Mouse (Mus musculus) frontal cortex, postnatal 36 days (tissue): ENCODE results near the gene Emc9.

Experiments used
- DNase-seq, 2 experiments: peaks; one replicate each; pipeline ENCODE4 v3.0.0; 2022; ENCODE audit warnings: low spot score in 2 of 2

Emc9 gene

GRCm38 (mm10) chr14:55590748-55591330 lies 5.7 kb upstream of the Emc9 start, which contains the start of gene Psme2:
Gene Psme2 (minus strand): TSS chr14:55591113.
- peak; percentile 90 to 93 for DNase-seq

- no peak for DNase-seq
Measured at GRCm38 (mm10) chr14:55589771-55590448, 4.8 kb upstream of the Emc9 start.

GRCm38 (mm10) chr14:55589271-55589670 lies 4.2 kb upstream of the Emc9 start:
- DNase-seq = no peak

DNA sequence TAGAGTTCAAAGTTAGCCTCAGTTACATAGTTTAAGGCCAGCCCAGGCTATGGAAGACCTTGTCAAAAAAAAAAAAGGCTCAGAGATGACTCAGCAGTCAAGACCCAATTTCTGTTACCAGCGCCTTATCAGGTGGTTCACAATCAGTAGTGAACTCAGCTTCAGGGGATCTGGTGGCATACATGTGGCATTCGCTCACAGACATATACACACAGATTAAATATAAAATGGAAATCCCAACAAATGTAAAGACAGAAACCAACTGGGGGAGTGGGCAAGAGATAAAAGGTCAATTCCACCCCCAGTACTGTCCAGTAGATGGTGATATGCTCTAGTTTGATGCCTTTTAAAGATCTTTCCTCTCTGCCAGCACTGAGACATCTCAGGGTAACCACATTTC lies 1.0 kb upstream of the Emc9 start:
- DNase-seq = no peak

- DNase-seq = no peak
Measured at GRCm38 (mm10) chr14:55585566-55585960, 461 bp upstream of the Emc9 start.

DNA sequence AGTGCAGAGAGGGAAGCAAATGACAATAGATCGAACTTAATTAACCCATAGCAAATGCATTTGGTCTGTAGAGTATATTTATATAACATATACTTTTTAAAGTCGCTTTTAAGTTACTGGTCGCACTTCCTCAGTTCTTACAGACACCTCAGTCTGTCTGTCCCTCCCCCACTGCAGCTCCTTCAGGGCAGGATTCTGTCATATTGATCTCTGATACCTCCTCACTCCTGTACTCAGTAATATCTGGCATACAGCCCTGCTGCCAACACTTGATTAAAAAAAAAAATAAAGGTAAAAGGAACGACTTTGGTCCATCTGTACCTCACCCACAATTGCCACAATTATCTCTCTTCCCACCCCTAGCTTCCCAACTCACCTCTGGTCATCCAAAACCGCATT lies 800 bp downstream of the Emc9 start:
- no peak for DNase-seq

- DNase-seq = no peak
Measured at GRCm38 (mm10) chr14:55581981-55582681, 3.0 kb downstream of the Emc9 start.

DNA sequence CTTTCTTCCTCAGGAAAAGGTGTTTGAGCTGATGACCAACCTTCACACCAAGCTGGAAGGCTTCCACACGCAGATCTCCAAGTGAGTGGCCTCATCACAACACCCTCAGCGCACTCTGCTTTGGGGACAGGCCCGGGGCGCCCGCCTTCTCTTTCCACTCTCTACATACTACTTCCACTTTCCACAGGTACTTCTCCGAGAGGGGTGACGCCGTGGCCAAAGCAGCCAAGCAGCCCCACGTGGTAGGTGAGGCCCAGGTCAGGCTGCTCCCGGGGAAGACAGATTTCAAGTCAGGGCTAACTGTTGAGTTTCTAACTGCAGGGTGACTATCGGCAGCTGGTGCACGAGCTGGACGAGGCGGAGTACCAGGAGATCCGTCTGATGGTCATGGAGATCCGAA lies 4.4 kb downstream of the Emc9 start:
- DNase-seq = no peak

DNA sequence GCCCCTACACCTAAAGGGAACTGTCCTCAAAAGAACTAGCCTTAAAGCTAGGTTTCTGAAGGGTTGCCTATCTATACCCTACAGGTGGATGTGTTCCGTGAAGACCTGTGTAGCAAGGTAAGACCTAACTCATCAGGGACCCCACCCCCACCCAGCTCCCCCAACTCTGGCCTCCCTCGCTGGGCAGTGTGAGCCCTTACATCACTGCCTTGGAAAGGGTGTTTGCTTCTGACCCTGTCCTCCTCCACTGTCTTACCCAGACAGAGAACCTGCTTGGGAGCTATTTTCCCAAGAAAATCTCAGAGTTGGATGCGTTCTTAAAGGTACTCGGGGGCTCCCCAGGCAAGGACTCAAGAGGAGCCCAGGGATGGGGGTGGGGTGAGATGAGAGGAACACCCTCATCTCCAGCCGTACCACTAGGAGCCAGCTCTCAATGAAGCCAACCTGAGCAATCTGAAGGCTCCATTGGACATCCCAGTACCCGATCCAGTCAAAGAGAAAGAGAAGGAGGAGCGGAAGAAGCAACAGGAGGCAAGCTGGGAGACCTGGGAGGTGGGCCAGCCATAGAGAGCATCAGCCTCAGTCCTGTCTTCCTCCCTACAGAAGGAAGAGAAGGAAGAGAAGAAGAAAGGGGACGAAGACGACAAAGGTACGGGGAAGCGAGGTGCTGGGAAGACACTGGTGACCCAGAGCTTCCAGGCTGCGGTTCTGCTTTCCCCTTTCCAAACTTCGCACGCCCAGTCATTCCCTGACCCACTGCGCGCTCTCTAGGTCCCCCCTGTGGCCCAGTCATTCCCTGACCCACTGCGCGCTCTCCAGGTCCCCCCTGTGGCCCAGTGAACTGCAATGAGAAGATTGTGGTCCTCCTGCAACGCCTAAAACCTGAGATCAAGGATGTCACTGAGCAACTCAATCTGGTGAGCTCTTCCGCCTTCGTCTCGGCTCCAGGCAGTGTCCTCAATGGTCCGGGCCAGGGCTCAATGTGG lies 5.3 kb downstream of the Emc9 start:
- no peak for DNase-seq

DNA sequence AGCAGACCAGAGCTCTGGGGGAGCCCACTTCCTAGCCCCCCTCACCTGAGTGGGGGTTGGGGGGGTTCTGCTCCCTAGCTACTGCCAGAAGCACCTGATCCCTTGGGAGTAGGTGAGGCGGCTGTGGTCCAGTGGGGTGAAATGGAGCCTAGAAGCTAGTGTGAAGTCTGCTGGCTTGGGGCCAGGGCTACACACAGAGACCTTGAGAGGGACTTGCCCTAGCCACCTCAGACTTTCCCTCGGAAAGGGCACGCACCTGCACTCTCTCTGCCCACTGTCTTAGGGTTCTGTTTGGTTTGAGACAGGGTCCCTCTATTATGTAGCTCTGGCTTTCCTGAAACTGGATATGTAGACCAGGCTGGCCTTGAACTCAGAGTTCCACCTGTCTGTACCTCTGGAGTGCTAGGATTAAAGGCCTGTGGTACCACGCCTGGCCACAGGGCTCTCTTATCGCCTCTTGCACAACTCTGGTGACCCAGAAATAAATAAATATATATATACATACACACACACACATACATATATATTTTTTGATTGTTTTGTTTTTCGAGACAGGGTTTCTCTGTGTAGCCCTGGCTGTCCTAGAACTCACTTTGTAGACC lies 6.3 kb downstream of the Emc9 start:
- peak in 1 of 2 experiments; percentile 24 for DNase-seq

GRCm38 (mm10) chr14:55577871-55578667 lies 7.0 kb downstream of the Emc9 start, which contains the start of gene Psme1:
Gene Psme1 (plus strand): TSS chr14:55578123.
- DNase-seq = peak; percentile 62 to 69

- no peak for DNase-seq
Measured at GRCm38 (mm10) chr14:55576376-55576775, 8.7 kb downstream of the Emc9 start.

DNA sequence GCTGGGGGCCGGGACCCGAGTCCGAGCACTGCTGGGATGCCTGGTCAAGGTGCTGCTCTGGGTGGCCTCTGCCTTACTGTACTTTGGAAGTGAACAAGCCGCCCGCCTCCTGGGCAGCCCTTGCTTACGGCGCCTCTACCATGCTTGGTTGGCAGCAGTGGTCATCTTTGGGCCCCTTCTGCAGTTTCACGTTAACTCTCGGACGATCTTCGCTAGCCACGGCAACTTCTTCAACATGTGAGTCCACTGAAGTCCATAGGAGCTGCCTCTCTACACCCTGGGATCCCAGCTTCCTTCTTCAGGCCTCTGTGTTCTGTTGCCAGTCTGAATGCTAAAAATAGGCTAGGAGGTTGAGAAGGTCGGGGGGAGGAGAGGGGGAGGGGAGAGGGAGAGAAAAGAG lies 9.4 kb downstream of the Emc9 start:
- no peak for DNase-seq

GRCm38 (mm10) chr14:55575302-55575701 lies 9.8 kb downstream of the Emc9 start, which contains the start of gene Fitm1:
Gene Fitm1 (plus strand): TSS chr14:55575617.
- no peak for DNase-seq

DNA sequence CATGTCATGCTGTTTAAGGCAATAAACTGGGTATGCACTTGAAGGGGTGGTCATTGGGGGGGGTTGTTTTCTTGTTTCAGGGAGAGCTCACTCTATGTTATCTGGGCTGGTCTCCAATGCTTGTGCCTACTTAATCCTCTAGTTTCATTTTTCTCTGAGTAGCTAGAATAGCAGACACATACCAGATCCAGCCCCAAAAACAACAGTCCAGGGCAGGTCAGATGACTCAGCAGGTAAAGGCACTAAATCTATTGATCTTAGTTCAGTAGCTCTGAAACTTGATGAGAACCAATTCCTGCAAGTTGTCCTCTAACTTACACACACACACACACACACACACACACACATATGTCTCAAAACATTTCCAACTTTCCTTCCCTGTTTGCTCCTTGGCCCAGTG lies 13.3 kb downstream of the Emc9 start:
- DNase-seq = no peak

DNA sequence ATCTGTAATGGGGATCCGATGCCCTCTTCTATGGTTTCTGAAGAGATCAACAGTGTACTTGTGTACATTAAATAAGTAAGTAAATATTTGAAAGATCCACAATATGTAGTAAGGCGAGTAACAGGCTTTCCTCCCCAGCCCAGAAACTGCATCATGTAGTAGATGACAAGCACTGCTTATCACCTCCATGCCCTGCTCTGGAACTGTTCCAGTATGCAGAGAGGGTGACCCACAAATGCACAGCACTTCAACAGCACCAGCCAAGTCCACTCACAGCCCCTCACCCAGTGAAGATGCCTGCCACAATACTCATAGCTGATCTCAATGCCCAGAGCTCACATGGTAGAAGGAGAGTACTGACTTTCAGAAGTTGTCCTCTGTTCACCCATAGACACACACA lies 14.5 kb downstream of the Emc9 start:
- DNase-seq = no peak

DNA sequence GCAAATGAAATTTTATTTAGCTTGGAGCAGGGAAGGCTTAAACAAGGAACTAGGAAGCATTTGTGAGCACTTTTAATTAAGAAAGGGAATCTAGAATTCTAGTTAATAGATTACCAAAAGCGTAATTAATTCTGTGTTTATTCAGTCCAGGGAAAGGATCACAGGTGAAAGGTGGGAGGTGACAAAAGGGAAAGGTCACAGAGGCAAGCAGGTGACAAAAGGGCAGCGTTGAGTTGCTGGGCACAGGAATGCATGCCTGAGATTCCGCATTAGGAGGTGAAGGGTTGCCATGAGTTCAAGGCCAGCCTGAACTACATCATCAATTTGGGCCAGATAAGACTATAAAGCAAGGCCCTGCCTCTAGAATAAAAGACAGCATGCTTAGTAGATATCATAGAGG lies 17.6 kb downstream of the Emc9 start:
- DNase-seq = no peak

DNA sequence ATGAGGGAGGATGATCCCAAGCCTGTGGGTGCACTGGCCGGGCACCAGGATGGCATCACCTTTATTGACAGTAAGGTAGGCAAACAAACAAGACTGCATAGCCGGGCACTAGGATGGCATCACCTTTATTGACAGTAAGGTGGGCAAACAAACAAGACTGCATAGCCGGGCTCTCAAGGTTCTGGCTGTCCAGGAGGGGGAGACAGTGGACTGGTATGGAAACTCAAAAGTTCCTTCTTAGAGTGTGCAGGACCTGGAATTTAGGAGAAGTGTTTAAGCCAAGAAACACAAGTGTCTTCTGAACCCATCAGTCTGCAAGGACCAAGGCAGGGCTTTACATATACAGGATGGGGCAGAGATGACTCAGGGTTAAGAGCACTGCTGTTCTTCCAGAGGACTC lies 19.4 kb downstream of the Emc9 start:
- no peak for DNase-seq

- DNase-seq = no peak
Measured at GRCm38 (mm10) chr14:55563249-55563648, 21.9 kb downstream of the Emc9 start.

- DNase-seq = no peak
Measured at GRCm38 (mm10) chr14:55561860-55562259, 23.2 kb downstream of the Emc9 start.
